Mouse (Mus musculus): ENCODE results near the gene Stat2. TPM values are rescaled to one million over a fixed set of nuclear protein-coding genes. Genes with fewer than 3 reads are reported as not detected.
A peak's percentile ranks its signal among the peaks of the same experiment; 100 is the strongest.
"Not testable (repeated sequence)": the region's sequence is repeated elsewhere in the genome, so short reads cannot be mapped to it uniquely, and the experiment has no call there.

Stat2 gene
- total and polyA plus RNA-seq, 2 experiments, result 17.6 to 46.6 TPM

DNA sequence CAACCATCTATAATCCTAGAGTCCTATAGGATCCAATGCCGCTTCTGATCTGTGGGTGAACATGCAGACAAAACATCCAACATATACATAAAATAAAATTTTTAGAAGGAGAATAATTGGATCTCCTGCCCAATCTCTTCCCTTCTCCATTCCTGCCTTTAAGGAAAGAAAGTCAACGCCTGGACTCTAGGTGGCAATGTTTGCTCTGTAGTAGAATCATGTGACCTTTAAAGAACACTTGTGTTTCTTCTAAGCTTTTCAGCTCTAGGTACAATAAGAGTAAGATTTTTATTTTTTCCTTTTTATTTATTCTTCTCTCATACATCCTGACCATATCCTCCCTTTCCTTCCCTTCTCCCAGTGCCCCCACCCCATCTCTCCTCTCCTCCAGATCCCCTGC lies 1.5 kb downstream of the Stat2 start:
- Histone ChIP-seq H3K79me2 (ENCODE audit: control insufficient read depth, insufficient read depth, low read length) (peaks cover 22% of the 10 kb centered on the region; the same call in 1 of the 2 replicates), H3K36me3 (ENCODE audit: control insufficient read depth, insufficient read depth, low read length) (peaks cover 14% of the 10 kb centered on the region), H3K4me1 (ENCODE audit: control insufficient read depth, insufficient read depth, low read length) (peaks cover 16% of the 10 kb centered on the region), H3K4me3 (ENCODE audit: insufficient read depth, low read depth, low read length) (peak overlapping the region; percentile 54), H3K27me3 (ENCODE audit: control insufficient read depth, insufficient read depth, low read length) (no peaks in the 10 kb centered on the region), H3K27ac (replicated peaks; ENCODE audit: insufficient read depth, low read depth, low read length) (peak overlapping the region; percentile 29), H3K9ac (ENCODE audit: low read depth, low read length) (peak overlapping the region; percentile 68)
- peak; percentile 62 for DNase-seq (ENCODE audit: extremely low read depth, low read depth, low spot score)
- TF ChIP-seq CTCF (IDR thresholded peaks at IDR 0.05; ENCODE audit: low read depth, low read length) (no peak), POLR2A (IDR thresholded peaks at IDR 0.05; ENCODE audit: extremely low read depth, insufficient read depth, low read length) (no peak)
- 35% methylated on average over 2 of the region's 2 CpGs for whole genome bisulfite sequencing

GRCm38 (mm10) chr10:128272819-128273439 lies 2.6 kb downstream of the Stat2 start:
- Histone ChIP-seq H3K4me1 (ENCODE audit: control insufficient read depth, insufficient read depth, low read length) (peaks cover 12% of the 10 kb centered on the region), H3K36me3 (ENCODE audit: control insufficient read depth, insufficient read depth, low read length) (peaks cover 23% of the 10 kb centered on the region), H3K79me2 (ENCODE audit: control insufficient read depth, insufficient read depth, low read length) (peaks cover 22% of the 10 kb centered on the region; the same call in 1 of the 2 replicates)
- DNase-seq (ENCODE audit: extremely low read depth, low read depth, low spot score), result peak; percentile 47
- not testable (repeated sequence) for H3K27ac ChIP-seq (replicated peaks; ENCODE audit: insufficient read depth, low read depth, low read length); H3K9ac ChIP-seq (ENCODE audit: low read depth, low read length); H3K27me3 ChIP-seq (ENCODE audit: control insufficient read depth, insufficient read depth, low read length); H3K4me3 ChIP-seq (ENCODE audit: insufficient read depth, low read depth, low read length)
- WGBS, result 72% methylated on average over 7 of the region's 7 CpGs

DNA sequence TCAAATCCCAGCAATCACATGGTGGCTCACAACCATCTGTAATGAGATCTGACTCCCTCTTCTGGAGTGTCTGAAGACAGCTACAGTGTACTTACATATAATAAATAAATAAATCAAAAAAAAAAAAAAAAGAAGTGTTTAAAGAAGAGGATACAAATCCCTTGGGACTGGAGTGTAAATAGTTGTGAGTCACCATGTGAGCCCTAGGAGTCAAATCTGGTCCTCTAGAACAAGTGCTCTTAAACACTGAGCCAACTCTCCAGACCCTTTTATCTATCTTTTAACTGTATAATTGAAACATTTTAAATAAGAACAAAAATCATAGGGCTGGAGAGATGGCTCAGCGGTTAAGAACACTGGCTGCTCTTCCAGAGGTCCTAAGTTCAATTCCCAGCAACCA lies 5.0 kb downstream of the Stat2 start:
- not testable (repeated sequence) for H3K27me3 ChIP-seq (ENCODE audit: control insufficient read depth, insufficient read depth, low read length); DNase-seq (ENCODE audit: extremely low read depth, low read depth, low spot score); H3K9ac ChIP-seq (ENCODE audit: low read depth, low read length); H3K27ac ChIP-seq (replicated peaks; ENCODE audit: insufficient read depth, low read depth, low read length); H3K4me3 ChIP-seq (ENCODE audit: insufficient read depth, low read depth, low read length)
- Histone ChIP-seq H3K36me3 (ENCODE audit: control insufficient read depth, insufficient read depth, low read length) (peaks cover 41% of the 10 kb centered on the region), H3K79me2 (ENCODE audit: control insufficient read depth, insufficient read depth, low read length) (peaks cover 17% of the 10 kb centered on the region; the same call in 1 of the 2 replicates), H3K4me1 (ENCODE audit: control insufficient read depth, insufficient read depth, low read length) (peaks cover 12% of the 10 kb centered on the region)
- WGBS, result 85% methylated on average over 1 of the region's 1 CpGs

DNA sequence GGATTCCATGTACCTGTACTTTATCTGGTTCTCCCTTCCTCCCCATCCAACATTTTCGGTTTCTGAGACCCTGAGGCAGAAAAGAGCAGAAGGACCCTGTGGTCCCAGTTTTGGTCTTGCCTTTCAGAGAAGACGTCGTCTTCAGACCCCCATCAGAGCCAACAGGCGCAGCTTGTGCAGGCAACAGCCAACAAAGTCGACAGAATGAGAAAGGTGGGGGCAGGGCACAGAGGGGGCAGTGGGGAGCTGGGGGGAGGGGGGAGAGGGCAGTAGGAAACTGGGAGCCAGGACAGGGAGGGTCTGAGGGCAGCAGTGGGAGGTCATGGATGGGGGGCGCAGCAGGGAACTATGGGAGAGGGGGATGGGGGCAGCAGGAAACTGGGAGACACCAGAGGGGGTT lies 7.8 kb downstream of the Stat2 start:
- Histone ChIP-seq H3K27me3 (ENCODE audit: control insufficient read depth, insufficient read depth, low read length) (no peaks in the 10 kb centered on the region), H3K36me3 (ENCODE audit: control insufficient read depth, insufficient read depth, low read length) (peaks cover 63% of the 10 kb centered on the region), H3K4me3 (ENCODE audit: insufficient read depth, low read depth, low read length) (no peak overlapping the region), H3K9ac (ENCODE audit: low read depth, low read length) (no peak overlapping the region), H3K27ac (replicated peaks; ENCODE audit: insufficient read depth, low read depth, low read length) (no peak overlapping the region), H3K4me1 (ENCODE audit: control insufficient read depth, insufficient read depth, low read length) (peaks cover 7% of the 10 kb centered on the region; the same call in 1 of the 2 replicates), H3K79me2 (ENCODE audit: control insufficient read depth, insufficient read depth, low read length) (peaks cover 6% of the 10 kb centered on the region; the same call in 1 of the 2 replicates)
- DNase-seq (ENCODE audit: extremely low read depth, low read depth, low spot score), result no peak
- WGBS, result 78% methylated on average over 6 of the region's 6 CpGs
- TF ChIP-seq POLR2A (IDR thresholded peaks at IDR 0.05; ENCODE audit: extremely low read depth, insufficient read depth, low read length), result no peak
- no peak for TF ChIP-seq CTCF (IDR thresholded peaks at IDR 0.05; ENCODE audit: low read depth, low read length)

DNA sequence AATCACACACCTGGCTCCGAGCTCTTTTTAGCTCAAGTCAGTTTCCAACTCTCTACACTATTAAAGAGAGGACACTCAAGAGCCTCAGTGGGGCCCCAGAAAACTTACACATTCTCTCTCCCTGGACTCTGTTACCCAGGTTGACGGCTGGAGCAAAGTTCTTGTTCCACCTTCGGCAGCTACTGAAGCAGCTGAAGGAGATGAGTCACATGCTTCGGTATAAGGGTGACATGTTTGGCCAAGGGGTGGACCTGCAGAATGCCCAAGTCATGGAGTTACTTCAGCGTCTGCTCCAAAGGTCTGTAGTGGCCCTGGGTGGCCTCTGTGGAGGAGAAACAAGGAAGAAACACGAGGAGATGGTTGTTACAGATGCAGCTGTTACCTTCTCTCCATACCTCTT lies 10.6 kb downstream of the Stat2 start:
- Histone ChIP-seq H3K36me3 (ENCODE audit: control insufficient read depth, insufficient read depth, low read length) (peaks cover 81% of the 10 kb centered on the region), H3K4me1 (ENCODE audit: control insufficient read depth, insufficient read depth, low read length) (no peaks in the 10 kb centered on the region; the same call in 1 of the 2 replicates), H3K79me2 (ENCODE audit: control insufficient read depth, insufficient read depth, low read length) (peaks cover 3% of the 10 kb centered on the region; the same call in 1 of the 2 replicates), H3K4me3 (ENCODE audit: insufficient read depth, low read depth, low read length) (no peak overlapping the region), H3K9ac (ENCODE audit: low read depth, low read length) (no peak overlapping the region), H3K27ac (replicated peaks; ENCODE audit: insufficient read depth, low read depth, low read length) (no peak overlapping the region), H3K27me3 (ENCODE audit: control insufficient read depth, insufficient read depth, low read length) (no peaks in the 10 kb centered on the region)
- no peak for DNase-seq (ENCODE audit: extremely low read depth, low read depth, low spot score)
- 86% methylated on average over 6 of the region's 6 CpGs for WGBS
- TF ChIP-seq CTCF (IDR thresholded peaks at IDR 0.05; ENCODE audit: low read depth, low read length), result no peak
- TF ChIP-seq POLR2A (IDR thresholded peaks at IDR 0.05; ENCODE audit: extremely low read depth, insufficient read depth, low read length), result no peak

DNA sequence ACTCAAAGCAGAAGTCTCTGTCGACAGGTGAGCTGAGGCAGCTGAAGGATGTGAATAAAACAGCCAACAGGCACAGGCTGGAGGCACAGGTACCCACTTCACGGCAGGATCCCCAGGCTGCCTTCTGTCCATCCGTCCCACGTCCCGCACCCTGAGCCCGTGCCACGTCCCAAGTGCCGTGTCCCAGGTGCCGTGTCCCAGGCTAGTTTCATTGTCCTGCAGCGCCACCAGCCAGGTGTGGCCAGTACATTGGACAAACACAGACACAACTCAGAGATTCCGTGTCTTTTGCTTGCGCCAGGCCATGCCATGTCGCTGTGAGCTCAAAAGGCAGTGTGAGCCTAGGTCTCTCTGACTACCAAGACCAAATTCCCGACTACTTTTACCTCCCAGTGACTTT lies 11.3 kb downstream of the Stat2 start:
- Histone ChIP-seq H3K79me2 (ENCODE audit: control insufficient read depth, insufficient read depth, low read length) (peaks cover under 1% of the 10 kb centered on the region; the same call in 1 of the 2 replicates), H3K36me3 (ENCODE audit: control insufficient read depth, insufficient read depth, low read length) (peaks cover 83% of the 10 kb centered on the region), H3K27ac (replicated peaks; ENCODE audit: insufficient read depth, low read depth, low read length) (no peak overlapping the region), H3K9ac (ENCODE audit: low read depth, low read length) (0 out of 2 replicates have a peak overlapping the region, but pooled peaks have one; percentile 19), H3K4me1 (ENCODE audit: control insufficient read depth, insufficient read depth, low read length) (no peaks in the 10 kb centered on the region; the same call in 1 of the 2 replicates), H3K27me3 (ENCODE audit: control insufficient read depth, insufficient read depth, low read length) (no peaks in the 10 kb centered on the region), H3K4me3 (ENCODE audit: insufficient read depth, low read depth, low read length) (no peak overlapping the region)
- DNase-seq (ENCODE audit: extremely low read depth, low read depth, low spot score), result no peak
- TF ChIP-seq POLR2A (IDR thresholded peaks at IDR 0.05; ENCODE audit: extremely low read depth, insufficient read depth, low read length) (no peak), CTCF (IDR thresholded peaks at IDR 0.05; ENCODE audit: low read depth, low read length) (no peak)
- WGBS, result 92% methylated on average over 14 of the region's 14 CpGs

Measured in liver, adult 2 months (tissue).